ENCODE assay signal across 16 mouse cellular contexts in the genomic region with DNA sequence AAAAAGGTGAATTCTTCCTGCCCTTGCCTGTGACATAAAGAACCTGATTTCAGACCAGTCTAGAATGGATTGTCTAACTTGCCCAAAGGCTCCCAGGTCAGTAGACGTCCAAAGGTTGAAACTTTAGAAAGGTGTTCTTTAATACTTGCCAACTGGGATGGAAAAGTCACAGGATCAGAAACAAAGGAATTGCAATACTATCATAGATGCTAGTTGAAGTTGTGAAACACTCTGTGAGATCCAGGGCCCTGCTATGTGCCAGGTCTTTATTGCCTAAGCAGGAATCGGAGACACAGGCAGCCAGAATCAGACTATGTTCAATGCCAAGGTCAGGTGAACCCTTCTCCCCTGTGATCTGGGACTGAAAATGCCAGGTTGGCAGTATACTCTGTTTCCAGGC.
"Had no signal": no experiment of that assay in that cellular context is flagged by ENCODE, and none has a peak within 500 bp of the region (broad histone marks: within the 10 kb centered on the region; RNA-seq: fewer than 3 reads in every experiment).

No protein-coding gene starts in this region.

- H3K36me3 ChIP-seq: lung, embryonic 15.5 days; midbrain, embryonic 13.5 days; midbrain, embryonic 15.5 days; neural tube, embryonic 12.5 days; stomach, embryonic 15.5 days had no signal

- ATAC-seq: lung, postnatal 0 days; midbrain, embryonic 13.5 days; midbrain, embryonic 15.5 days had no signal

- H3K27ac ChIP-seq: lung, embryonic 15.5 days; macrophage; midbrain, embryonic 13.5 days; midbrain, embryonic 15.5 days; neural tube, embryonic 12.5 days; stomach, postnatal 0 days had no signal

- H3K9me3 ChIP-seq: lung, embryonic 15.5 days; megakaryocyte, embryonic 14.5 days; midbrain, embryonic 13.5 days; midbrain, embryonic 15.5 days; neural tube, embryonic 12.5 days; stomach, embryonic 15.5 days had no signal

- H3K27me3 ChIP-seq: lung, embryonic 15.5 days; megakaryocyte, embryonic 14.5 days; midbrain, embryonic 13.5 days; midbrain, embryonic 15.5 days; neural tube, embryonic 12.5 days; stomach, embryonic 15.5 days had no signal

- H3K4me1 ChIP-seq: lung, embryonic 15.5 days; megakaryocyte, embryonic 14.5 days; midbrain, embryonic 13.5 days; midbrain, embryonic 15.5 days; neural tube, embryonic 12.5 days; stomach, embryonic 15.5 days had no signal

- DNase-seq: lung, adult 2 months; lung, postnatal 14 days; lung, postnatal 36 days; right cerebral cortex, postnatal 14 days; thymus, adult 2 months; thymus, postnatal 25 days; thymus, postnatal 4 days had no signal

- H3K4me3 ChIP-seq: lung, embryonic 15.5 days; megakaryocyte, embryonic 14.5 days; midbrain, embryonic 13.5 days; midbrain, embryonic 15.5 days; neural tube, embryonic 12.5 days; stomach, embryonic 15.5 days had no signal
